Mouse (Mus musculus) gastrocnemius, postnatal 36 days (tissue): ENCODE results near the gene Rmi2. TPM values are rescaled to one million over a fixed set of nuclear protein-coding genes. Genes with fewer than 3 reads are reported as not detected.
A peak's percentile ranks its signal among the peaks of the same experiment; 100 is the strongest.
"Not testable (repeated sequence)": the region's sequence is repeated elsewhere in the genome, so short reads cannot be mapped to it uniquely, and the experiment has no call there.

Experiments used
- DNase-seq, 2 experiments: peaks; one replicate each; pipeline ENCODE4 v3.0.0; 2022
- intact Hi-C: fragments of 180-260 bp; cut with DNase I; formaldehyde crosslinking; loops from one replicate; pipeline ENCODE4 v1.15.1; 2025
- total RNA-seq, 2 experiments: library from RNA; stranded (reverse); gene quantifications; 2 replicates each; pipeline ENCODE4 v1.2.3; 2021

Rmi2 gene
- total RNA-seq, 2 experiments from 2014 or later: 2.5 to 2.7 TPM

GRCm38 (mm10) chr16:10824536-10824935 lies 10.3 kb upstream of the Rmi2 start:
- DNase-seq: no peak
- intact Hi-C loops: no loop called here

- intact Hi-C loops: no loop called here
Observed at GRCm38 (mm10) chr16:10825840-10826239, 9.0 kb upstream of the Rmi2 start.

GRCm38 (mm10) chr16:10827269-10827668 lies 7.6 kb upstream of the Rmi2 start:
- intact Hi-C loops: no loop called here
- DNase-seq: no peak

More at GRCm38 (mm10) chr16:10825840-10826239, 9.0 kb upstream of the Rmi2 start:
- DNase-seq: no peak

GRCm38 (mm10) chr16:10827766-10828460 lies 6.9 kb upstream of the Rmi2 start:
- intact Hi-C loops: no loop called here

DNA sequence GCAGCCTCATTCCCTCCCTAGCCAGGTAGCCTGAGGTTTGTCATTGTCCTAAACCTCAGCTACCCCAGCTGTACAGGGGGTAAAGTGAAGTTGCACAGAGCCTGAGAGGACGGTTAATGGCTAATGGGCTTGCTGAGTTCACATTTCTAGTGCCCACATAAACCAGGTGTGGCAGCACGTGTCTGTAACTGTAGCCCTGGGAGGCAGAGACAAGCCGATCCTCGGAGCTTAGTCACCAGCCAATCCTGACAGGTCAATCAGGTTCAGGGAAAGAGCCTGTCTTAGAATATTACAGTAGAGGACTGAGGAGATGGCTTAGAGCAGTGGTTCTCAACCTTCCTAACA lies 6.4 kb upstream of the Rmi2 start:
- no peak for DNase-seq
- intact Hi-C loops: no loop called here

More at GRCm38 (mm10) chr16:10827766-10828460, 6.9 kb upstream of the Rmi2 start:
- no peak for DNase-seq

- no peak for DNase-seq
- intact Hi-C loops: loop anchor here (5.0 kb wide), 1 partner anchor 47 kb away; the partner anchor contains the start of genes Socs1 and Tnp2
Observed at GRCm38 (mm10) chr16:10834542-10834910, 333 bp upstream of the Rmi2 start.

- DNase-seq: no peak
- intact Hi-C loops: no loop called here
Observed at GRCm38 (mm10) chr16:10836388-10836787, 1.5 kb downstream of the Rmi2 start.

GRCm38 (mm10) chr16:10837250-10837649 lies 2.4 kb downstream of the Rmi2 start:
- intact Hi-C loops: no loop called here
- DNase-seq: no peak

DNA sequence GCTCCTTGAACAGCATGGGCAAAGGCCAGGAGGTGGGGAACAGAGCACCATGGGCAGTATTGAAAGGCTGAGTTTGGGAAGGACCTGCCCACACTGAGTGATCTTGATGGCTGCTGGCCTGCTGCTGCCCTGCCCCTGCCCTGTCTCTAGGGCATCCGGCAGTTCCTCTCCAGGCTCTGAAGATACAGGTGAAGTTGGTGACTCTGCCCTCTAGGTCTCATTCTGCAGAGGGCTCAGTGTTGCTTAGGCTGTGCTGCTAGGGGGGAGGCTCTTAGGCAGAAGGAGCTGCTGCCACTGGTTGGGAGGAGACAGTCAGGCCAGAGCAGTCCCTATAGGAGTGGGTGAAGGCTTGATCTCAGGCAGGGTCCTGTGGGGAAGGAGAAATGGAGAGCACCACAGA lies 3.0 kb downstream of the Rmi2 start:
- intact Hi-C loops: no loop called here
- DNase-seq: no peak

DNA sequence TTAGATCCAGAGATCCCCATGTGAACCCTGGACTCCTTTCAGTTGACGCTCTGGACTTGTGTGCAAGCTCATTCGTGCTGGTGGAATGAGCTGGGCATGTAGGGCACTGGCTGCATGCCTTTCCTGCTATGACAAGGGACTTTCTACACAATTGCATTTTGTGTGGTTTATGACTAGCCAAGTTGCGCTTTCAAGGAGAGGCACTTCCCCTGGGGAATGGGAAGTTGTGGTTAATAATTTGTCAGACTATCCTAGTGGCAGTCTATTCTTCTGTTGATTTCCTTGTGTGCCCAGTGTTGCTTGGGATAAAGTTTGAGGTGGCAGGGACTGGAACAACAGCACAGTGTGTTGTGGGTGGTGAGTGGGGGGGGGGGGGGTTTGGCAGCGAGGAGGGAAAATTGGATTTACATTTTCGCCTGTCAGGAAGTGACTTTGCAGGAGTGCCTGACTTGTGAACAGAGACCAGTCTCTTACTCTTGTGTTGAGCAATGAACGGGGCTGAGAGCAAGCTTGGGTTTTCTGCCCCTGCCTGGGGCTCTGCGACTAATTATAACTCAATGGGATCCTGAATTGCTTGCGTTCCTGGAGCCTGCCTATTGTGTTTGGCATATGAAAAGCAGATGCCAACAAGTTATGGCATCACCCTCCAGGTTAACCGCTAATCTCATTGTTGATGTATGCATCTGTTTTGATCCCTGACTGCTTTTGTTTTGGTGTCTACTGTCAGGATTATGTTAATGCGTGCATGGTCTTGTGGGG lies 3.8 kb downstream of the Rmi2 start:
- no peak for DNase-seq
- intact Hi-C loops: no loop called here

DNA sequence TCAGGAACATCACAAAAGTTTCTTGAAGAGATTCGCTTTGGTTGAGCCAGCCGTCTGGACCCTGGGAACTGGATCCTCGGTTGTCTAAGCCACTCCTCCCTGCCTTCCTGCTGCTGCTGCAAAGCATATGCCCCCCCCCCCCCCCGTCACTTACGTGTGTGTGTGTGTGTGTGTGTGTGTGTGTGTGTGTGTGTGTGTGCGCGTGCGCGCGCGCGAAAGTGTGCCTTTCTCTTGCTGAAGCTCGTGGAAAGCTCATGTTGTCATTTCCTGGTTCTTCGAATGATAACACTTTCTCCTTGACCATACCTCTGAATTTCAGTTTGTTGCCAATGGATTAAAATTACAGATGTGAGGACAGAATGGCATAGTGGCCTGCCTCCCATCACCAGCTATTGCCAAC lies 5.2 kb downstream of the Rmi2 start:
- intact Hi-C loops: no loop called here

GRCm38 (mm10) chr16:10842282-10842855 lies 7.5 kb downstream of the Rmi2 start:
- intact Hi-C loops: no loop called here
- DNase-seq: no peak

More for the DNA sequence above, 5.2 kb downstream of the Rmi2 start:
- DNase-seq: no peak

GRCm38 (mm10) chr16:10843486-10844318 lies 8.8 kb downstream of the Rmi2 start:
- intact Hi-C loops: no loop called here
- DNase-seq: no peak

DNA sequence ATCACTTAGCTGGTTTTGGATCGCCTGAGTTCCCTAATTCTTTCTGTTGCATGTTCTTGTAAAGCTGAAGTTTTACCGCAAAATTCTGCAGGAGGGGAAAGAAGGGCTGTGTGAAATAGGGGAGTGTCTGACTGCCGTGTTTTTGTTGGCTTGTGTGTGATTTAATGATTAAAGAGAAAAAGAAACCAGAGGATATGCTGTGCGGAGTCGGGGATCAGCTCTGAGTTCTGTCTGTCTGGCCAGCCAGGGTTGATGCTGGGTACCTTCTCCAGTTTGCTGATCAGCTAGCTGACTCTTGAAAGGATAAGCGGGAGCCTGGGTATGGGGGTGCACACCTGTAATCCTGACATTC lies 9.4 kb downstream of the Rmi2 start:
- DNase-seq: no peak
- intact Hi-C loops: no loop called here

GRCm38 (mm10) chr16:10845952-10846351 lies 11.1 kb downstream of the Rmi2 start:
- intact Hi-C loops: loop anchor here (2.0 to 5.0 kb wide), 3 partner anchors 59 to 279 kb away; no protein-coding TSS in a partner anchor
- no peak for DNase-seq

DNA sequence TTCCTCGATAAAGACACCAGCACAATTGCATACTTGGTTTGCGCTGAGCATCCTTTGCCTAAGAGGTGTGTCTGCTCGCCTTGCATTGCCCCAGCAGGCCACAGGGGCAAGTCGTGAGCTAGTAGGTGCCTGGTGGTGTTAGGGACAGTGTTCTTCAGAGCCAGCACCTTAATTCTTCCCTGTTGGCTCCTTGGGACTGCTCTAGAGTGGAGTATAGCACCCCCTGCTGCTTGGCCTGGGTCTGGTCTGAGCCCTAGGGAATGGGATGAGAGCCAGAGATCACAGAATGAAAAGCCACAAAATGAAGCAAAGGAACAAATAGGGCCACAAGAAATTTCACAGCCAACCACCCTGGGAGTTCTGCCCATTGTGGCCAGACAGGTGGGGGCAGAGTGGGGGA lies 11.6 kb downstream of the Rmi2 start:
- intact Hi-C loops: loop anchor here (2.0 to 5.0 kb wide), 3 partner anchors 60 to 279 kb away; no protein-coding TSS in a partner anchor

DNA sequence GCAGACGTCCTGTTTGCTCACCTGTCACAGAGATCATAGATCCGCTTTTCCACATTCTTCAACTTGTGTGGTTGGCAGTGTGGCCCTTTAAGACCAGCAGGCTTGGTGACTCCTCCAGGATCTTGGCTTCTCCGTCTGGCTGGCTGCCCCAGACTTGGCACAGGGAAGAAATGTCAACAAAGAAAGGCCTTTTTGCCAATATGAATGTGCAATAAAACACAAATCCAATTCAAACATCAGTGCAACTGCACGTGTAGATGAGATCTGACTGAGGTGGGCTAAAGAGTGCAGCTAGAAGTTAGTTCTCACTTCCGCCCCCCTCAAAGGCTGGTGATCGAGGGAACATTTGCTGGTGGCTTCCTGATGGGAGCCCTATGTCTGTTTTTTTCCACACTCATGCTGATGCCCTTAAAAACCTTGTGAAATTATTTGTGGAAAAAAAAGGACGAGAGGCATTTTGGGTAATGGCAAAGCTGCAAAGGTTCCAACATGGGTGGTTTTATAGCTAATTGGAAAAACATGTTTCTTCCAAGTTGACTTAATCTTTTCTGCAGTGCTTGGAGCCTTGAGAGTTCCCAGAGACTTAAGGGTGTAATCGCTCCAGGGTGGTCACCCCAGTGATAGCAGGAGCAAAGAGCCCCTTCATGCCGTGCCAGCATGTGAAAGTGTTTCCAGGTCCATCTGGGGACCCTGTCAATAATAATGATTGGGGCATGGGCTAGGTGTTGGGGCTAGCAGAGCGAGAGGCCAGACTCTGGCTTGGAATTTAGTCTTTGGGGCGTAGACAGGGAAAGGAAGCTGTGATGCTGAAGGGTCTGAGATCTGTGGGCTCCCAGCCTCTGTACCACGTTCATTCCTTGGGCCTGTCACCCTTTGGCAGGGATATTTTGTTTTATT lies 15.4 kb downstream of the Rmi2 start:
- intact Hi-C loops: loop anchor here (5.0 kb wide), 2 partner anchors 188 to 283 kb away; no protein-coding TSS in a partner anchor

More for the DNA sequence above, 11.6 kb downstream of the Rmi2 start:
- DNase-seq: peak; percentile 70 to 77

DNA sequence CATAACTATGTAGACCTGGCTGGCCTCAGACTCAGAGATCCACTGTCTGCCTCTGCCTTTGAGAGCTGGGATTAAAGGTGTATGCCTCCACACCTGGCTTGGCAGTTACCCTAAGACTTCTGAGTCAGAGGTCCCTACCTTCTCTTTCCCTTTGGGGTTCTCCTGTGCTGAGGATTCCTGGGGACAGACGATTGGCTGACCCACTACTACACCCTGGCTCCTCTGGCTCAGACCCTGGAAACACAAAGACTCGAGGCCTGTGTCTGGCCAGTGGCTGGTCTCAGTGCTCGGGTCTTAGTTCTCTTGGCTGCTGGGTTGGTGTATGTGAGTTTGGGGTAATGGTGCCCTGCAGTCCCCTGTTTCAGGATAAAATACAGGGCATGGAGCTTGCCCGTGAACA lies 16.0 kb downstream of the Rmi2 start:
- DNase-seq: no peak
- intact Hi-C loops: no loop called here

More for the DNA sequence above, 15.4 kb downstream of the Rmi2 start:
- peak; percentile 69 to 72 for DNase-seq

GRCm38 (mm10) chr16:10852216-10852615 lies 17.4 kb downstream of the Rmi2 start:
- DNase-seq, intact Hi-C loops: not testable (repeated sequence)
